Mouse (Mus musculus): ENCODE results near the gene Slc30a5. TPM values are rescaled to one million over a fixed set of nuclear protein-coding genes. Genes with fewer than 3 reads are reported as not detected.

The Slc30a5 gene
- 91.7 to 105 TPM (median 95.9 TPM) in 4 replicates for total RNA-seq (2023; ENCODE audit: inconsistent age)

DNA sequence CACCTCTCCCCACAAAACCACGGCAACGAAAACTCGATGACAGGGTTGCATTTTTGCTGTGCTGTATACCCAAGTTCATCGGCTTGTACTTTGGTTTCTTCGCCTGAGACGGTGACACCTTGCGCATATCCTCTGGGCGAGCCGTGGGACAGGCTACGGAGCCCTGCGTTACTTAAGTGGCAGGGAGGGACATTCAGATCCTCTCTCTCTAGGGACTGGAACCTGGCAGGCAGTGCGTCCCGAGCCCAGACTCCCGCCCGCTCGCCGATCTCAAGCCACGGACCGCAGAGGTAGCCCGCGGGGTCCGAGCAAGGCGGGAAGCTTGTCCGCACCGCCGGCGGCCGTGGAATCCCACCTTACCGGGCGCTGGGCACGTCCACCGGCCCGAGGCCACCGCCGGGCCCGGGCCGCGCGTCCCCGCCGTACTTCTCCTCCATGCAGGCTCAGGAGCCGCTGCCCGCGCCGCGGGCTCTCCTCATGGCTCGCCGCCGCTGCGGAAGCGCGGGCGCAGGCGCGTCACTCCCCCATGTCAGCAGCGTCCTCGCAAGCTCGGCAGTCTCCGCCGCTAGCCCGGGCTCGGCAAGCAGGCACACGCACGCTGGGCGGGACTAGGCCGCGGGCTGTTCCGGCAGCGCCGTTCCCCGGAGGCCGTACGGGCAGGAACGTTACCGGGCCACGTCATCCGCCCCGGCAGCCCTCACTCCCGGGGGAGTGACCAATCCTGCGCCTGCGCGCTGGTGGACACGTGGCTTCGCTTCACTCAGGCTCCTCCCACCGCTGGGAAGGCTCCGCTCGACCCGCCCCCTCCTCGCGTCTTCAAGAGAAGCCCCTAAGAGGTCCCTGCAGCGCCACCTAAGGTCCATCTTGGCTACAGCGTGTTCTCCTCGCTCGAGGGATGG is at the start of gene Slc30a5:
TSS of gene Slc30a5 (minus strand) at position 687 of the 899 bp plus-strand sequence.

GRCm38 (mm10) chr13:100786414-100786867 is 46.8 kb downstream of the Slc30a5 start, which contains the start of gene Ccnb1:
TSS of gene Ccnb1 (minus strand) at chr13:100786570.

DNA sequence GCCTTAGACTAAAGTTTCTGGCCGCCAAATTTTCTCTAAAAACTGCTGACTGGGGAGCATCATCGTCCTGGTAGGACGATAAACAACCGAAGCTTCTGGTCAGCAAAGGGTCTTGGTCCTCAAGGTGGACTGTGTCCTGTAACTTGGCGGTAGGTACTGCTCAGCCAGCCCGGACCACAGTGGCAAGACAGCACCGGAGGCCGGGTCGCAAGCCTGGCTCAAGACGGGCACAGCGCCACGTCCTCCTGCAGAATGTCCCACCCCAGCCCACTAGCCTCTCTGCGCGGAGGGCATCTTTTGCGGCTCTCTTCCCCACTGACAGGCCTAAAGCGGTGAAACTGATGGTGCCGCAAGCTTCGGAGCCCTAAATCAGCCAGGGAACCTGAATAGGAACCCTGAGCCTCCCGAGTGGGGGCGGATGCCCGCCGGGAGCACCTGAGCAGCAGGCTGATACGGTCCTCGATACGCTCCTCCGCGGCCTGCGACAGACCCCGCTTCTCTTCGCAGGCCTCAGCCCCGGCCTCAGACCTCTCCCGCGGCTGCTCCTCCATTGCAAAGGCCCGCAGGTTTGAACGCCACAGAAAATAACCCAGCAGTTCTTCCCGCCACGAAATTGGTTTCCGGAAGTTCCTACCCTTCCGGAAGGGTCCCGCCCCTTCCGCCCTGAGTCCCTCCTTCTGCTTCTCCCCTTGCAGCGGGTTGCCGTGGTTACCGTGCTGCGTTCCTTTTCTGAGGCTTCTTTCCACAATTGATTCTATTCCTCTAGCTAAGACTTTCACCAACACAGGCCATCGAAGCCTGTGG is 57.8 kb downstream of the Slc30a5 start, which contains the start of gene Cenph:
TSS of gene Cenph (minus strand) at position 648 of the 804 bp plus-strand sequence.

Other genes with a start within 250 kb of the Slc30a5 start
- gene Marveld2, start 216.5 kb downstream of the Slc30a5 start, total RNA-seq (2023; ENCODE audit: inconsistent age) = 9.7 to 12.1 TPM (median 10.1 TPM) in 4 replicates
- gene Ak6, start 182.4 kb downstream of the Slc30a5 start, total RNA-seq (2023; ENCODE audit: inconsistent age) = 96.5 to 119 TPM (median 106 TPM) in 4 replicates
- gene Rad17, start 182.4 kb downstream of the Slc30a5 start, total RNA-seq (2023; ENCODE audit: inconsistent age) = 30.7 to 32.7 TPM (median 31.6 TPM) in 4 replicates
- 17.8 to 21.4 TPM (median 19.4 TPM) in 4 replicates for gene Taf9, start 181.8 kb downstream of the Slc30a5 start, total RNA-seq (2023; ENCODE audit: inconsistent age)
- gene Ccdc125, start 163.7 kb downstream of the Slc30a5 start, total RNA-seq (2023; ENCODE audit: inconsistent age) = 12.4 to 14.3 TPM (median 12.9 TPM) in 4 replicates
- 33.5 to 40.8 TPM (median 37.2 TPM) in 4 replicates for gene Cdk7, start 102.5 kb downstream of the Slc30a5 start, total RNA-seq (2023; ENCODE audit: inconsistent age)
- gene Mrps36, start 88.8 kb downstream of the Slc30a5 start, total RNA-seq (2023; ENCODE audit: inconsistent age) = 24.3 to 28.0 TPM (median 26.8 TPM) in 4 replicates
- 1.3 to 2.9 TPM (median 1.8 TPM) in 4 replicates for gene Cenph, start 57.5 kb downstream of the Slc30a5 start, total RNA-seq (2023; ENCODE audit: inconsistent age)
- gene Ccnb1, start 46.9 kb downstream of the Slc30a5 start, total RNA-seq (2023; ENCODE audit: inconsistent age) = 4.3 to 8.4 TPM (median 6.1 TPM) in 4 replicates